In genomic region chr3:100682281-100682680, GRCm38 (mm10) we compare ENCODE assay signal across 8 mouse cellular contexts. TPM values are rescaled to one million over a fixed set of nuclear protein-coding genes. Genes with fewer than 3 reads are reported as not detected.
DNase-seq lines count a peak whose midpoint lies in the region; ATAC-seq and TF ChIP-seq lines count a peak whose summit lies in the region.

No protein-coding gene starts in this region.

- no peaks in the 10 kb centered on the region for H3K36me3 ChIP-seq in lung, embryonic 16.5 days (ENCODE audit: control insufficient read depth, insufficient read depth, low read length)
- no peaks in the 10 kb centered on the region for H3K36me3 ChIP-seq in forebrain, embryonic 12.5 days (replicated peaks)
- no peaks in the 10 kb centered on the region for H3K36me3 ChIP-seq in limb, embryonic 14.5 days (ENCODE audit: control insufficient read depth, insufficient read depth, low read length)
- H3K36me3 ChIP-seq in stomach, embryonic 14.5 days (ENCODE audit: control insufficient read depth, insufficient read depth, low read length) = no peaks in the 10 kb centered on the region

- no peak for DNase-seq in lung, adult 2 months
- DNase-seq in limb, embryonic 14.5 days (ENCODE audit: low spot score) = no peak
- no peak for DNase-seq in embryo, embryonic 10.5 days (ENCODE audit: low spot score)
- no peak for DNase-seq in gastrocnemius, postnatal 10 days
- DNase-seq in cerebellum, adult 9-10 months = no peak

- H3K27me3 ChIP-seq in lung, embryonic 16.5 days (ENCODE audit: control insufficient read depth, insufficient read depth, low read depth, low read length) = no peaks in the 10 kb centered on the region
- H3K27me3 ChIP-seq in forebrain, embryonic 12.5 days = no peaks in the 10 kb centered on the region
- H3K27me3 ChIP-seq in limb, embryonic 14.5 days (ENCODE audit: control insufficient read depth, insufficient read depth, low read length) = no peaks in the 10 kb centered on the region
- no peaks in the 10 kb centered on the region for H3K27me3 ChIP-seq in stomach, embryonic 14.5 days (ENCODE audit: control insufficient read depth, insufficient read depth, low read length)

- 24% methylated on average over 4 of the region's 4 CpGs for WGBS in lung, embryonic 16.5 days
- 31% methylated on average over 4 of the region's 4 CpGs for WGBS in lung, adult 2 months
- WGBS in forebrain, embryonic 12.5 days = 58% methylated on average over 4 of the region's 4 CpGs
- 41% methylated on average over 4 of the region's 4 CpGs for WGBS in limb, embryonic 14.5 days
- WGBS in stomach, embryonic 14.5 days = 28% methylated on average over 4 of the region's 4 CpGs

- peaks cover 20% of the 10 kb centered on the region for H3K4me1 ChIP-seq in lung, embryonic 16.5 days (replicated peaks; ENCODE audit: control insufficient read depth, insufficient read depth, low read length)
- peaks cover 9% of the 10 kb centered on the region for H3K4me1 ChIP-seq in lung, adult 2 months (ENCODE audit: control insufficient read depth, insufficient read depth, low read length)
- H3K4me1 ChIP-seq in forebrain, embryonic 12.5 days = peaks cover 29% of the 10 kb centered on the region
- H3K4me1 ChIP-seq in limb, embryonic 14.5 days (ENCODE audit: control insufficient read depth, insufficient read depth, low read length) = peaks cover 21% of the 10 kb centered on the region
- peaks cover 15% of the 10 kb centered on the region for H3K4me1 ChIP-seq in stomach, embryonic 14.5 days (ENCODE audit: control insufficient read depth, insufficient read depth, low read length)

- TF ChIP-seq CTCF in lung, adult 2 months (IDR thresholded peaks at IDR 0.05; ENCODE audit: insufficient read depth, low read length) = no peak

- ATAC-seq in lung, embryonic 16.5 days (ENCODE audit: low read depth) = no peak
- ATAC-seq in forebrain, embryonic 12.5 days (ENCODE audit: low FRiP score) = no peak
- no peak for ATAC-seq in limb, embryonic 14.5 days (ENCODE audit: low FRiP score, low read depth)
- no peak for ATAC-seq in stomach, embryonic 14.5 days (ENCODE audit: insufficient number of reproducible peaks, insufficient read depth, low FRiP score, low read depth)

- H3K4me3 ChIP-seq in lung, embryonic 16.5 days (ENCODE audit: low read length) = peak overlapping the region; percentile 42; the same call in 1 of the 2 replicates
- H3K4me3 ChIP-seq in lung, adult 2 months (replicated peaks; ENCODE audit: extremely low read depth, low read depth, low read length) = no peak overlapping the region
- peak overlapping the region; percentile 32 for H3K4me3 ChIP-seq in forebrain, embryonic 12.5 days (replicated peaks)
- peak overlapping the region; percentile 86 for H3K4me3 ChIP-seq in limb, embryonic 14.5 days (replicated peaks; ENCODE audit: low read length)
- peak overlapping the region; percentile 34 for H3K4me3 ChIP-seq in stomach, embryonic 14.5 days (ENCODE audit: low read depth, low read length)

- no peak overlapping the region for H3K27ac ChIP-seq in lung, embryonic 16.5 days (ENCODE audit: low read length)
- H3K27ac ChIP-seq in forebrain, embryonic 12.5 days = no peak overlapping the region
- H3K27ac ChIP-seq in limb, embryonic 14.5 days (replicated peaks; ENCODE audit: low read depth, low read length) = no peak overlapping the region
- H3K27ac ChIP-seq in stomach, embryonic 14.5 days (ENCODE audit: low read length) = no peak overlapping the region

- H3K4me2 ChIP-seq in lung, embryonic 16.5 days (ENCODE audit: low read depth, low read length) = peak overlapping the region; percentile 59
- H3K4me2 ChIP-seq in forebrain, embryonic 12.5 days = peak overlapping the region; percentile 90
- H3K4me2 ChIP-seq in limb, embryonic 14.5 days (replicated peaks; ENCODE audit: low read depth, low read length, severe bottlenecking) = peak overlapping the region; percentile 67
- H3K4me2 ChIP-seq in stomach, embryonic 14.5 days (replicated peaks; ENCODE audit: low read depth, low read length) = peak overlapping the region; percentile 92

- no peaks in the 10 kb centered on the region for H3K9me3 ChIP-seq in lung, embryonic 16.5 days (ENCODE audit: control insufficient read depth, low read length)
- no peaks in the 10 kb centered on the region for H3K9me3 ChIP-seq in forebrain, embryonic 12.5 days
- no peaks in the 10 kb centered on the region for H3K9me3 ChIP-seq in limb, embryonic 14.5 days (ENCODE audit: control insufficient read depth, low read length)
- H3K9me3 ChIP-seq in stomach, embryonic 14.5 days (ENCODE audit: control insufficient read depth, low read depth, low read length) = no peaks in the 10 kb centered on the region; the same call in 1 of the 2 replicates

- peak overlapping the region; percentile 57; the same call in 1 of the 2 replicates for H3K9ac ChIP-seq in lung, embryonic 16.5 days (ENCODE audit: low read length)
- no peak overlapping the region for H3K9ac ChIP-seq in forebrain, embryonic 12.5 days
- H3K9ac ChIP-seq in limb, embryonic 14.5 days (ENCODE audit: low read depth, low read length, severe bottlenecking) = peak overlapping the region; percentile 50; the same call in 1 of the 2 replicates
- H3K9ac ChIP-seq in stomach, embryonic 14.5 days (replicated peaks; ENCODE audit: low read depth, low read length) = no peak overlapping the region

- no peak for TF ChIP-seq POLR2A in lung, adult 2 months (IDR thresholded peaks at IDR 0.05; ENCODE audit: borderline replicate concordance, extremely low read depth, low read depth, low read length)
- no peak for TF ChIP-seq POLR2A in limb, embryonic 14.5 days (IDR thresholded peaks at IDR 0.05; ENCODE audit: borderline replicate concordance, extremely low read depth, insufficient read depth, insufficient read length)

RNA-seq across cellular contexts. Expression of gene Man1a2, which starts 3.0 kb away (rescaled TPM):
- 44.4 and 48.6 TPM in 2 replicates for polyA plus RNA-seq in lung, embryonic 16.5 days (2015; fragmentation: Nextera tagmentation; extraction: Ambion mirVana)
- 11.2 and 22.4 TPM in 2 replicates for polyA plus RNA-seq in lung, adult 2 months (2012; rRNA removed)
- 47.7 and 54.6 TPM in 2 replicates for polyA plus RNA-seq in forebrain, embryonic 12.5 days (2016; fragmentation: Nextera tagmentation; extraction: Ambion mirVana)
- polyA plus RNA-seq in limb, embryonic 14.5 days (2012; rRNA removed) = 16.6 and 16.8 TPM in 2 replicates
- polyA plus RNA-seq in limb, embryonic 14.5 days (2014; fragmentation: Nextera tagmentation; extraction: Ambion mirVana) = 87.1 and 95.4 TPM in 2 replicates
- polyA plus RNA-seq in stomach, embryonic 14.5 days (2014; fragmentation: Nextera tagmentation; extraction: Ambion mirVana) = 77.2 and 96.4 TPM in 2 replicates
- 10 to 100 TPM; 45.5 to 52.2 TPM for total RNA-seq in gastrocnemius, postnatal 10 days (2021)

Comparison
In these comparisons a context has a peak if more than half of its experiments do, and no peak if none do; other contexts are left out.
1. H3K9ac ChIP-seq: peak in lung, embryonic 16.5 days (single experiment) and limb, embryonic 14.5 days (single experiment); none in forebrain, embryonic 12.5 days (single experiment) and stomach, embryonic 14.5 days (single experiment).
2. Peak in every context shown above with its lines, with median percentiles within 50 percentile points of each other: H3K4me2 ChIP-seq.